Mouse (Mus musculus): ENCODE data around the gene Smyd5.

The Smyd5 gene

DNA sequence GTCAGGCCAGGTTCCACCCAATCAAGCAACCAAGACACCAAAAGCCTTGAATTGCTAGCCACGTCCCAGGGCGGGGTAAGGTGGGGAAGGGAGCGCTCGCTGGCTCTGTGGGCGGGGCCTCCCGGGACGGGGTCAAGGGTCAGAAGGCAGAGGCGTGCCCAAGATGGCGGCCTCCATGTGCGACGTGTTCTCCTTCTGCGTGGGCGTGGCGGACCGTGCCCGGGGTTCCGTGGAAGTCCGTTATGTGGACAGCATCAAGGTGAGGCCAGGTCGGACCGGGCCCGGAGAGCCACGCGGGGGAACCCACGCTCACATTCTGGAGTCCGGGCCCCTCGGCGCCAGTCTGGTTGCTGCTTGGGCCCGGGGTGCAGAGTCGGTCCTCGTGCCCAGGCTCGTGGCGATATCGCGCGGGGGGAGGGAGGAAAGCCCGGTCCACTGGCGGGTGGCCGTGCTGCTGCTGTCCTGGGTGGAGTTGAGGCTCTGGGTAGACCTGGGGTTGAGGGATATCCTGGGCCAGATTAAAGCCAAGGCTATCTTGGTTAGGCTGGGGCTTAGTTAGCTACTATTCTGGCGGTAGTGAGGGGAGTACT is at the start of gene Smyd5:
Gene Smyd5 (plus strand): TSS at position 148 of the 590 bp plus-strand sequence.
- peak; percentile 68 to 69 for DNase-seq (ENCODE audit: low spot score in 2 of 2)

GRCm38 (mm10) chr6:85382791-85383190 is 49.0 kb upstream of the Smyd5 start:
- DNase-seq (ENCODE audit: low spot score in 2 of 2), result no peak

DNA sequence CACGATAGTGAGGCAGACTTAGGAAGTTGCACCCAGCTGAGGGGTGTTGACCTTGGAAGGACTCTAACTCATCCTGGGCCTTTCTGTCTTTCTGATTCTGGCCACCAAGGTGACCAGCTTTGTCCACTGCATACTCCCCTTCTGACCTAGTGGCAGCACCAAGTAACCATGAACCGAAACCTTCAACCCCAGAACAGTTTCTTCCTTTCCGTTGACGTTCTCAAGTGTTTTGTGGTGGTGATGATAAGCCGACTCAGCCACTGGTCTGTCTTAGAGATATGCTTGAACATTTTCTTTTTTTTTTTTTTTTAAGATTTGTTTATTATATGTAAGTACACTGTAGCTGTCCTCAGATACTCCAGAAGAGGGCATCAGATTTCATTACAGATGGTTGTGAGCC is 43.2 kb upstream of the Smyd5 start:
- DNase-seq (ENCODE audit: low spot score in 2 of 2), result no peak

GRCm38 (mm10) chr6:85391803-85392202 is 40.0 kb upstream of the Smyd5 start:
- peak in 1 of 2 experiments; percentile 30 for DNase-seq (ENCODE audit: low spot score in 2 of 2)

- no peak for DNase-seq (ENCODE audit: low spot score in 2 of 2)
These were observed 36.4 kb upstream of the Smyd5 start for GRCm38 (mm10) chr6:85395360-85395759.

- peak in 1 of 2 experiments; percentile 21 for DNase-seq (ENCODE audit: low spot score in 2 of 2)
These were observed 34.6 kb upstream of the Smyd5 start for GRCm38 (mm10) chr6:85397165-85397564.

- DNase-seq (ENCODE audit: low spot score in 2 of 2), result no peak
These were observed 32.1 kb upstream of the Smyd5 start for GRCm38 (mm10) chr6:85399715-85400114.

- no peak for DNase-seq (ENCODE audit: low spot score in 2 of 2)
These were observed 29.2 kb upstream of the Smyd5 start for GRCm38 (mm10) chr6:85402613-85403012.

- no peak for DNase-seq (ENCODE audit: low spot score in 2 of 2)
These were observed 28.8 kb upstream of the Smyd5 start for GRCm38 (mm10) chr6:85403039-85403438.

DNA sequence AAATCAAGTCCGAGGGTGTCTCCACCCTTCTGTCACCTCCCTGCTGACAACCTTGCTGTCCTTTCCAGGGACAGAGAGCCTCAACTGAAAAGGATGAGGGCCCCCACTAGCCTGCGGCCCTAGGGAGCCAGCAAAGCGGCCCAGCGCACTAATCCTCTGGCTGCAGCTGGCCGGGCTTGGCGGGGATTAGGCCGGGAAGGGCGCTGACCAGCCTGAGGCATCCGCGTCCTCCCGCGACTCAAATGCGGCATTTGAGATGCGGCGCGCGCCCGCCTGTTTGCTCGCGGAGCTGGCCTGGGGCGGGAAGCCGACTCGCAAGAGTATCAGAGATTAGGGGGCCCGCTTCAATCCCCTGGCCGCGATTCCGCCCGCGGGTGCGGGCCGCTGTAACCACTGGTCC is 22.8 kb upstream of the Smyd5 start:
- DNase-seq (ENCODE audit: low spot score in 2 of 2), result no peak

DNA sequence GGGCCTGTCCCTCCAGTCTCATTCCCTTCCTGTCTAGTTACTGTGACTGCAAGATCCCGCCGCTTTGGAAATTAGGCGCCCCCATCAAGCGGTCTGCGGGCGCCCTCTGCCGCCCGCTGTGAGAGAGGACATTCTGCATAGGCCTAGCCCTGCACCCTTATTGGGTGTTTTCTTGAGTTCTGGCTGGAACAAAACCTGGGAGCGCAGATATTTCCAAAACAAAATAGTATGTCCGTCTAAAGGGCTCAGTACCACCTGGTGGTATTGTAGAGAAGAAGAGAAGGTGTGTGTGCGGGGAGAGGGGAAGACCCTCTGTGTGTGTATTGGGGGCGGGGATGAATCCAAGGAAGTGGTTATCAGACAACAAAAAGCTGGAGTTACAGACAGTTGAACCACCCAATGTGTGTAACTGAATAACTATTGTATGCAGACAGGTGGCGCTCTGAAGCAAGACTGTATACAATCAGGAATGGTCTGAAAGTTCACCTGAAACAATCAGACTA is 21.0 kb upstream of the Smyd5 start:
- no peak for DNase-seq (ENCODE audit: low spot score in 2 of 2)

- DNase-seq (ENCODE audit: low spot score in 2 of 2), result no peak
These were observed 16.0 kb upstream of the Smyd5 start for GRCm38 (mm10) chr6:85415829-85416228.

GRCm38 (mm10) chr6:85419150-85419549 is 12.6 kb upstream of the Smyd5 start:
- no peak for DNase-seq (ENCODE audit: low spot score in 2 of 2)

DNA sequence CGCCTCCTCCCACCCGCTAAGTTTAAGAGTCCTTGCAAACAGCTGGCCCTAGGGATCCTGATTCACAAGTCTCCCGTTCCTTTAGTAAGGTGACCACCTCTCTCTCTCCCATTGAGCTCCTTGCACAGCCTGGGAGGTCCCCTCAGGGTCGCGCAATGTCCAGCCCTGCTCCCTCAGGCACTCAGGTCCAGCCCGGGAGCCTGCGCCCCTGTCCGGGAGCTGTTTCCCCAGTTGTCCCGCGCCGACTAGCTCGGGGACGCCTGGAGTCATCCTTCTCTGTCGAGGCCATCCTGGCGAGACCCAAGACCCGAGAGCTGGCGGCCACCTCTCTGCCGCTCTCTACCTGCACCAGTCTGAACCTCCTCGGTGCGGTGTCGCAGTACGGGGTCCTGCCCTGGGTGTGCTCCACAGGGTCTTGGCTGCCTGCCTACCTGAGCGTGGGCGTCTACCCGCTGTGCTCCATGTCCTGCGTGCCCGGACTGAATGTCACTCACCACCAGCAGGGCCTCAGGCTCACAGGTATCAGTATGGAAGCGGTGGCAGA is 7.9 kb upstream of the Smyd5 start, which contains the start of gene Noto:
Gene Noto (plus strand): TSS at position 51 of the 544 bp plus-strand sequence.
- no peak for DNase-seq (ENCODE audit: low spot score in 2 of 2)

DNA sequence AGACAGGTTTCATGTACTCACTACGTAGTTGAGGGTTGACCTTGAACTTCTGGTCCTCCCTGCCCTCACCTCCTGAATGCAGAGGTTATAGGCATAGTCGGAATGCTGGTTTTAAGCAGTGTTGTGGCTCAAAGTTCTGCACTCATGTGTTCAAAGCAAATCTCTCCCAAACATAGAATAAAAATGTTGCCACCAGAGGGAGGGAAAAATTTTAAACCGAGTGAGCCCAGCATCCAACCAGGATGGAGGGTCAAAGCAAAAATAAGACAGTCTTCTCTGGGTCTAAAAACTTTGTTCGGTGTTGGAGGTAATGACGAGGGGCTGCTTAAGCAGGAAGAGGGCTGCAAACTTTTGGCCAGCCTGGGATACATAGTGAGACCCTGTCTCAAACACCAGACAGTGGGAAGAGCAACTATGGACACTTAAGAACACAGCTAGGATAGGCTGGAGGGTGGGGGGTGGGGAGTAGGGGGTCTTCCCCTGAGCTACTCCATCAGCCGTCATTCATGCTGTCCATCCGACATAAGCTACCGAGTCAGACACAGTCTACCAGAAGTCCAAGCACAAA is 431 bp upstream of the Smyd5 start:
- DNase-seq (ENCODE audit: low spot score in 2 of 2), result no peak

DNA sequence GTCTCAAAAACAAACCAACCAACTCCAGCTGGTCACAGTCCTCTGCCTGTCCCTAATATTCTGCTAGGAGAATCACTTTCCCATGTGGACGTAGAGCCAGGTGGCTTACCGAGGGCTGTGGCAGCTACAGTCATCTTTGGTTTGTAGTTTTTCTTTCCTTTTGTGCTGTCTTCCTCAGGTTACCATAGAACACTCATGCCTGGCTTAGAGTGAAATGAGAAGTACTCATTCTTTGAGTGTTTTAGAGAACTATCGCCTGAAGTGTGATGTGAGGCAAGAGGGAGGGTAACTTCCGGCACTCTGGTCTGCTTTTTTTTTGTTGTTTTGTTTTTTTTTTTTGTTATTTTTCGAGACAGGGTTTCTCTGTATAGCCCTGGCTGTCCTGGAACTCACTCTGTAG is 2.1 kb downstream of the Smyd5 start:
- no peak for DNase-seq (ENCODE audit: low spot score in 2 of 2)

DNA sequence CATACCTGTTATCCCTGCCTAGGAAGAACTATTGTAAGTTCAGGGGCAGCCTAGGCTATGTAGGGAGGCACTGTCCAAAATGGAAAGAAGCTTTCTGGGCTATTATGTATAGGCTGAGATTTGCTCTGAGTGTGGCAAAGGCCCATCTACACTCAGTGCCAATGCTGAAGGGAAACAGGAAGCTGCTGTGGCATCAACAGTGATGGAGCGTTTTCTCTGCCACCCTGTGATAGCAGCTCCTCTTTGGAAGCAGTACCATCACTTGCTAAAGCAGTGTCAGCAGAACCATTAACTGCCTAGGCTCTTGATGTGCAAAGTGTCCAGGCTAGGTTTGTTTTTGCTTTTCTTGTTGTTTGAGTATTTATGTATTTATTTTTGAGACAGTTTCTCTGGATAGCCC is 4.4 kb downstream of the Smyd5 start:
- DNase-seq (ENCODE audit: low spot score in 2 of 2), result no peak

DNA sequence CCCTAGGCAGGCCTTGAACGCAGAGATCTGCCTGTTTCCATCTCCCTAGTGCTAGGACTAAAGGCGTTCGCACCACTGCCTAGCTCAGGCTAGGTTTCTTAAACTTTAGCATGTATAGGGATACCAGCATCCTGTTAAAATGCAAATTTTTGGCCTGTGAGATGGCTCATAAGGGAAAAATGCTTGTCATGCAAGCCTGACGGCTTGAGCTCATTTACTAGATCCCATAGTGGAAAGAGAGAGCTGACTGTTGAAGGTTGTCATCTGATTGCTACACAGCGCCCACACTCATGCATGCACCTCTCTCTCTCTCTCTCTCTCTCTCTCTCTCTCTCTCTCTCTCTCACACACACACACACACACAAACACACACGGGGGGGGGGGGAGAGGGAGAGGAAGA is 4.8 kb downstream of the Smyd5 start:
- no peak for DNase-seq (ENCODE audit: low spot score in 2 of 2)

DNA sequence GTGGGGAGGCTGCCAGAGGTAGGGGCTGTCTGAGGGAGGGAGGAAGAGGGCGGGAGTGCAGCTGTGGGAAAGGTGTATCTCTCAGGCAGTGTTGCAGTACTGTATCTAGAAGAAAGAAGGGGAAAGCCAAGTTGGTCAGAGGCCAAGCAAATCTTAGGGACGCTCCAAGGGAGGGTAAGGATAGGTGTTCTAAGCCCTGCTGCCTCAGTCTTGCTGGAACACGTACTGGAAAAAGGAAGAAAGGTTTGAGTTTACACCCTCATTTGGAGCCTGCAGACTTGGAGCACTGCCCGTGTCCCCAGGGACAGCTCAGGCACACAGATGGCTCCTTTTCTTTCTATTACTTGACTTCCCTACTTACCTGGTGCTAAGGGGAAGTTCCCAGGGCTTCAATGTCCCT is 9.4 kb downstream of the Smyd5 start:
- no peak for DNase-seq (ENCODE audit: low spot score in 2 of 2)

- no peak for DNase-seq (ENCODE audit: low spot score in 2 of 2)
These were observed 11.9 kb downstream of the Smyd5 start for GRCm38 (mm10) chr6:85443488-85444233.

- DNase-seq (ENCODE audit: low spot score in 2 of 2), result no peak
These were observed 12.6 kb downstream of the Smyd5 start for GRCm38 (mm10) chr6:85444266-85444965.

- no peak for DNase-seq (ENCODE audit: low spot score in 2 of 2)
These were observed 13.5 kb downstream of the Smyd5 start for GRCm38 (mm10) chr6:85445286-85445685.

Measured in right cerebral cortex, postnatal 36 days (tissue).